Mouse (Mus musculus): ENCODE results near the gene Tspan5. TPM values are rescaled to one million over a fixed set of nuclear protein-coding genes. Genes with fewer than 3 reads are reported as not detected.

Gene Tspan5
- total RNA-seq, 1 experiment from 2014 or later, result 20.4 TPM

DNA sequence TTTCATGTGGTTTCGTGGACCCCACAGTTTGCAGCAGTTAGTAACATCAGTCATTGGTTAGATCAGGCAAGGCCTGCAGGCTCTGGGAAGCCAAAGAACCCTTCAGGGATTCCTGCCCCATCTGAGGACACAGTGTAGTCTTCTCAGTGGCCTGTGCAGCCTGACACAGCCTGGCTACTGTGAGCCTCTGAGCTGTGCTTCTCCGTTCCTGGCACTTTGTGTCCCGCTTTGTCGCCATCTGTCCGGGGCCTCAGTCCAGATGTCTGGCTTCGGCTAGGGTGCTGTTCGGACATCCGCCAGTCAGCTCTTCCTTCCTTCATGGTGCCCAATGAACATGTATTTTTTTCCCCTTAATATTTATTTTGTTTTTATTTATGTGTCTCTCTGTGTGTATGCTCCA is 117.2 kb downstream of the Tspan5 start:
- ATAC-seq (ENCODE audit: extremely low read depth, insufficient number of reproducible peaks, low FRiP score, poor library complexity, severe bottlenecking), result no peak

- ATAC-seq (ENCODE audit: extremely low read depth, insufficient number of reproducible peaks, low FRiP score, poor library complexity, severe bottlenecking), result no peak
Observed at GRCm38 (mm10) chr3:138859666-138860065, 117.7 kb downstream of the Tspan5 start.

- no peak for ATAC-seq (ENCODE audit: extremely low read depth, insufficient number of reproducible peaks, low FRiP score, poor library complexity, severe bottlenecking)
Observed at GRCm38 (mm10) chr3:138860257-138860760, 118.3 kb downstream of the Tspan5 start.

DNA sequence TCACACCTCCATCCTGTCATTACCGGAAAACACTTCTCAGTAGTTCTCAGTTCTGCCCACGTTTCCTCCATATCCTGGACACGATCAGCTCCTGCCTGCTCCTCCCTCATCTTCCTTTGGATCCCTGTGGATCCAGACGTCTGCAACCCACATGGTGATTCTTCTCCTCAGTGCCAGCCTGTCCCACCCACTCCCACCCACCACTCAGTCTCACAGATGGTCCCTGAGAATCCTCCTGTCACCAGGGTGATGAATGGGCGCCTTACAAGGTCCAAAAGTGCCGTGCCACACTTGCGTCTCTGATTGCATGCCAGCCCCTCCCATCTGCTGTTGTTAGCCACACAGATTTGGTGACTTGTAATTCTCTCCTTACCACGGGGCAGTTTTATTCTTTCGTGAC is 119.0 kb downstream of the Tspan5 start:
- ATAC-seq (ENCODE audit: extremely low read depth, insufficient number of reproducible peaks, low FRiP score, poor library complexity, severe bottlenecking), result no peak

- no peak for ATAC-seq (ENCODE audit: extremely low read depth, insufficient number of reproducible peaks, low FRiP score, poor library complexity, severe bottlenecking)
Observed at GRCm38 (mm10) chr3:138861589-138861988, 119.6 kb downstream of the Tspan5 start.

DNA sequence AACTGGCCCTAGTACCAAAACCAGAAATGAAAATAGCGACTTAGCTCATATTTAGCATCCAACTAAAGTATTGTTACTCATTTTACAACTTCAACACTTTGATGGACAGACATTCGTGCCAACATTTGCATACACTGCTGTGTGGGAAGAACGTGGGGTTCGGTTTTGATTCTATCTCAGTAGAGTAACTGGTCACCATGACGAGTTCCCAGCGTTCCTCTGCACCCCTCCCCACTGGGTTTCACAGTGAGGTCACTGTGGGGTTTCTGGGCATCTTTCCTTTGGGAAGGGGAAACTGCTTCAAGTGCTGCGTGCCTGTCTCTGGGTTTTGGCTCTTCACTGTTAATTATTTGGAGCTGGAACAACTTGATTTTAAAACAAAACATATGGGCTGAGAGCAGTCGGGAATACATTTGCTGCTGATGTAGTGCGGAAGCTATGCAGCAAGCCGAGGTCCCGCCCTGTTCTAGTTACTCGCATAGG is 122.2 kb downstream of the Tspan5 start:
- no peak for ATAC-seq (ENCODE audit: extremely low read depth, insufficient number of reproducible peaks, low FRiP score, poor library complexity, severe bottlenecking)

DNA sequence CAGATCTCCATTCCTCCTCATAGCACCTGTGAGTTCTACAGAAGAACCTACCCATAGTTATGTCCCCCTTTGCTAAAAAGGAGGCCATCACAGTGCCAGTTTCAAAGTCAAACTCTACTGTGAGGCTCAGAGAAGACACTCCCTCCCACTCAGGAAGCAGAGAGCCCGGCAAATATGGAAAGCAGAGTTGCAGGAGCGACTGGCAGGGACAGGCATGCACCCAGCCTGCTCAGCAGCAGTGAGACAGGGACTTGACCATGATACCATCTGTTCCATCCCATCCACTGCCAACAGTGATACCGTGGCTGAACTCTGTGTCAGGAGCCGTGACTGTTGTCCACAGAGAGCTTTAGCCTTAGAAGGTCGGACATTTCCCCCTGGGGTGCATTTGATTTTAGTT is 123.3 kb downstream of the Tspan5 start:
- ATAC-seq (ENCODE audit: extremely low read depth, insufficient number of reproducible peaks, low FRiP score, poor library complexity, severe bottlenecking), result no peak

DNA sequence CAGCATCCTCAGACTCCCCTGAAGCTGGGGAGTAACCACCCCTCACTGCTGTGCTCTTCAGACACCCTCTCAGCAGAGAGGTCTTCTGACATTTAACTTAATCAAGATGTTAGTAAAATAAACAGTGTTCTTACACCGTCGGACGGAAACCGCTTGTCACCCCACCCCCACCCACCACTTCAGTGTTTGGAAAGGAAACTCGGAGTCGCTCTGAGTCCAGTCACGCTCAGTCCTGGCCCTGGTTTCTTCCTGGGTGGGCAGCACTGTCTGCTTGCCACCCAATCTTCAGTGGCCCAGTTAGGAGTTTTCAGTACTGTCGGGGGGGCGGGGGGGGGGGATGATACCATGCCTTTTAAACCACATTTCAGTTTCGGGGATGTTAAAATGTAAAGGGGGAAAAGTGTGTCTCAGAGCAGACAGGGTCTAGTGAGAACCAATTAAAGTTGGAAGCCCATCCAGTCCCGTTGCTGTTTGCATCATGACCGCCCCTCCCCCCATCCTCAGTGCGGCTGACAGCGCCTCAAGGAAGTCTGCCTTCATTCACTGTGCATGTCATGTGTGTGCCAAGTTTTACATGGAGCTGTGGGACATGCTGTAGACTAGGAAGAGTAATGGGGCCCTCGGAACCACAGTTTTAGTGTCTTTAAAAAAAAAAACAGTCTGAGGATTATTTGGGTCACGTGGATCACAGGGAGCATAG is 125.3 kb downstream of the Tspan5 start:
- no peak for ATAC-seq (ENCODE audit: extremely low read depth, insufficient number of reproducible peaks, low FRiP score, poor library complexity, severe bottlenecking)

- no peak for ATAC-seq (ENCODE audit: extremely low read depth, insufficient number of reproducible peaks, low FRiP score, poor library complexity, severe bottlenecking)
Observed at GRCm38 (mm10) chr3:138868409-138868808, 126.4 kb downstream of the Tspan5 start.

DNA sequence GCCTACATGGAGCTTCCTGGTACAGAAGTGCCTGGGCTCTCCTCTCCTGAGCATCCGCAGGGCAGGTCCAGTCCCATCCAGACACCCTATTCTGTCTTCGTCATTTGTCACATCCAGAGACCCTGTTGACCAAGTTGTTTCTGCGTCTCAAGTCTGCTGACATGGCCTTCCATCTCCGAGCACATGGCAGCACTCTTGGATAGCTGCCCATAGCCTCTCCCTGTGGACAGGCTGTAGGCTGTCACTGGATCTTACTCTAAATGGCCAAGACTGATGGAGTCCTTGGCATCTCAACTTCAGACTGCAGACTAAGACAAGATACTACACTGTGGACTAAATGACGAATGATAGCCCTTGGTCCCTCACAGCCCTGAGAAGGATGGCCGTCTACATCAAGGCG is 133.3 kb downstream of the Tspan5 start:
- no peak for ATAC-seq (ENCODE audit: extremely low read depth, insufficient number of reproducible peaks, low FRiP score, poor library complexity, severe bottlenecking)

DNA sequence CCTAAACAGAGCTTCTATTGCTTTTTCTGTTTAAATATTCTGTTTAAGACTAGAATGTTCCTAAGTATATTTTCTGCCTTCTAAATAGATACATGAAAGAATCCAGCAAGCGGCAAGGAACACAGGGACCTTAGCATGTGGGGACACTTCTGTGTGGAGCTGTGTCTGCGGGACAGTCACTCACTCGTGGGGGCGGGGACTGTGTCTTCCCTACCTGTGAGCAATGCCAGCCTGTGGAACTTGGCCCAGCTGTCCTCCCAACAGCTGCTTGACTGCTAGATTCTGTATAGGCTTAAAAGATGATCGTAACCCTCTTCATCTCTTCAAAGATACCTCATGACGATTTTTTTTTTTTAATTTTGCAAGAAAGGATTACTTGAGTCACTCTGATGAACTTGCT is 133.9 kb downstream of the Tspan5 start:
- ATAC-seq (ENCODE audit: extremely low read depth, insufficient number of reproducible peaks, low FRiP score, poor library complexity, severe bottlenecking), result no peak

- no peak for ATAC-seq (ENCODE audit: extremely low read depth, insufficient number of reproducible peaks, low FRiP score, poor library complexity, severe bottlenecking)
Observed at GRCm38 (mm10) chr3:138876418-138876817, 134.4 kb downstream of the Tspan5 start.

DNA sequence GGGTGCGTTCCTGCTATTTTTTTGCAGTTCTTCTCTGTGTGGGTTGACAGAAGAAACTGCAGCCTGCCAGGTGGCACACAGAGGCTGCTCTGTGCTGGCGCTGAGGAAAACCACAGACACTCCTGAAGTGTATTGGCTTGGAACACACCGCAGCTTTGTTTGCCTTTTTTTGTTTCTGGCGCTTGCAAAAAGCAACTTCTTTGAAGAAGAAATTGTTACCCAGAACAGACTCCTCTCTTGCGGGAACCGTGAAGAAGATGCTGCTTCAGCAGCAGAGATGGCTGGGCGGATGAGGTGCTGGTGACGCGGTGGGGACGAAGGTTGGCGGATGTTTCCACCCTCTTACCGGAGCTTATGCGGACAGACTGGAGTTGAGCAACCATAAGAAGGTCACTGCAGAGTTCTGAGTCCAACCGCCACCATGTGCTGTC is 135.0 kb downstream of the Tspan5 start:
- no peak; the same call in 1 of the 2 replicates for ATAC-seq (ENCODE audit: extremely low read depth, insufficient number of reproducible peaks, low FRiP score, poor library complexity, severe bottlenecking)

GRCm38 (mm10) chr3:138877741-138878140 is 135.7 kb downstream of the Tspan5 start:
- no peak for ATAC-seq (ENCODE audit: extremely low read depth, insufficient number of reproducible peaks, low FRiP score, poor library complexity, severe bottlenecking)

DNA sequence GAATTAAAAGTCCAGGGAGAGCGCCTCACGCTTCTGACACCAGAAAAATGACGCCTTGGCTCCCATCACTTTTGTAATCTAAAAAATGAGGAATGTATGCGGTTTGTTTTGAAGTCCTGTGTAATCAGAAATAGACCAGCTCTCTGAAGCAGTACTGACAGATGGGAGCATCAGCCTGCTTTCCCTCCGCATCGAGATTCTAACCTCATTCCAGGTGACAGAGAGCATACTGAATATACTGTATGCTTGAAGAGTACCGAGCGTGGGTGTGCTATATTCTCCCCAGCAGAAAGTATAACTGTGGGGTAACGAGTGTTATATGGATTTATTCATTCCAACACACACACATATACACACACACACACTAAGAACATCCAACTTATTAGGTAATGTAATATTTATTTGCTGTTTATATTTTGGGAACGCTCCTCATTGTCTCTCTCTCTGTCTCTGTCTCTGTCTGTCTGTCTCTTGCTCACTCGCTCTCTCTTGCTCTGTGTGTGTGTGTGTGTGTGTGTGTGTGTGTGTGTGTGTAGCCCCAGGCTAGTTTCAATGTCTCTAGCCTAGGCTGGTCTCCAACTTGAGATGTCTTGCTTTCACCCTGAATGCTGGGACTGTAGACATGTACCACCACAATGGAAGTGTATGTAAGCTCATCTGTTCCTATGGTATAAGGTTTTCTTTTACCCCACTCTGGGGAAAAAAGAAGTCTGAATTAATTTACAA is 139.2 kb downstream of the Tspan5 start:
- ATAC-seq (ENCODE audit: extremely low read depth, insufficient number of reproducible peaks, low FRiP score, poor library complexity, severe bottlenecking), result no peak

DNA sequence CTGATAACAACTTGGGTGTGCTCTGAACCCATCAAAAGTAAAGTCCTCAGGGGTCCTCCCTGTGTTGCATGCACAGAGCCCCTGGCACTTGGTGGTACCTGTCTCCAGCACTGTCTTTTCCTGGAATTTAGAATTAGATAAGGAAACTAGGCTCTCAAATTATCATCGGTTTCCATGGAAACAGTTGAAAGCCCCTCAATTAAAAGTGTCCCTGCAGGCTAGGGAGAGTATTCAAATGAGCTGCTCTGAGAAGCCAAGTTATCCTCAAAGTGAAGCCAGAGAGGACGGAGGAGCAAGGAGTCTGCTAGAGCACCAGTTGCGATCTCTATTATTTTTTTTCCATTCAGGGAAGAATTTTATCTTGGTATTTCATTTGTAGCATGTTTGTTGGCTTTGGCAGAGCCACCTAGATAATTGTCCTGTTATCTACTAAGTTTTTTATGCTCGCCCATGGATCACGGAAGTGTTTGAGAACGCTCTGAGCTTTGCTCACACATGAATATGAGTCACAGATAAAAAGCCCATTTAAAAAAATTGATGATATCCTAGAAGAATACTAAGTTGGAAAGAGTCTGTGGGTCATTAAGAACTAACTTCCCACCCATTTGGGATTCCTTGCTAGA is 139.8 kb downstream of the Tspan5 start:
- ATAC-seq (ENCODE audit: extremely low read depth, insufficient number of reproducible peaks, low FRiP score, poor library complexity, severe bottlenecking), result no peak

- ATAC-seq (ENCODE audit: extremely low read depth, insufficient number of reproducible peaks, low FRiP score, poor library complexity, severe bottlenecking), result no peak
Observed at GRCm38 (mm10) chr3:138886121-138886520, 144.1 kb downstream of the Tspan5 start.

- no peak for ATAC-seq (ENCODE audit: extremely low read depth, insufficient number of reproducible peaks, low FRiP score, poor library complexity, severe bottlenecking)
Observed at GRCm38 (mm10) chr3:138889214-138889613, 147.2 kb downstream of the Tspan5 start.

GRCm38 (mm10) chr3:138889769-138890295 is 147.8 kb downstream of the Tspan5 start:
- no peak for ATAC-seq (ENCODE audit: extremely low read depth, insufficient number of reproducible peaks, low FRiP score, poor library complexity, severe bottlenecking)
